Mouse (Mus musculus) stomach, postnatal 0 days (tissue): ENCODE measurements at regions not wholly inside any gene's neighbourhood (a gene's known extent, or its start where the extent isn't known, plus 50 kb on each side); places are given as distances from the start of the nearest gene placed in this dataset.

Source experiments
- ATAC-seq: fragments of 200-750 bp; cut with Nextera tagmentation; 2 replicates; pipeline ENCODE4 v1.8.0; 2017; ENCODE audit not compliant: low FRiP score, low TSS enrichment
- DNase-seq: peaks from one replicate; pipeline ENCODE4 v3.0.0-alpha.2; 2016; ENCODE audit warnings: low spot score
- H3K27ac ChIP-seq: fragments of 300-500 bp; sonication (generic); replicated peaks from 2 replicates; pipeline ENCODE4 v1.5.1; 2014; ENCODE audit warnings: mild to moderate bottlenecking, control low read depth
- H3K27me3 ChIP-seq: fragments of 300-500 bp; sonication (generic); 2 replicates; pipeline ENCODE4 v1.6.1; 2014; ENCODE audit warnings: low read length; ENCODE audit not compliant: control insufficient read depth, insufficient read depth
- H3K36me3 ChIP-seq: fragments of 300-500 bp; sonication (generic); 2 replicates; pipeline ENCODE4 v1.6.1; 2014; ENCODE audit warnings: low read length, mixed read lengths; ENCODE audit not compliant: control insufficient read depth, insufficient read depth
- H3K4me1 ChIP-seq: fragments of 300-500 bp; sonication (generic); replicated peaks from 2 replicates; pipeline ENCODE4 v1.6.1; 2014; ENCODE audit warnings: antibody characterized with exemption; ENCODE audit not compliant: control insufficient read depth, insufficient read depth
- H3K4me2 ChIP-seq: fragments of 300-500 bp; sonication (generic); replicated peaks from 2 replicates; pipeline ENCODE4 v1.6.1; 2014; ENCODE audit warnings: low read depth, mild to moderate bottlenecking, control low read depth, moderate library complexity
- H3K4me3 ChIP-seq: fragments of 300-500 bp; sonication (generic); 2 replicates; pipeline ENCODE4 v1.5.1; 2014; ENCODE audit warnings: low read depth, low read length, control low read depth
- H3K9ac ChIP-seq: fragments of 300-500 bp; sonication (generic); 2 replicates; pipeline ENCODE4 v1.6.1; 2014; ENCODE audit warnings: mild to moderate bottlenecking, low read length, control low read depth, mixed read lengths
- H3K9me3 ChIP-seq: fragments of 300-500 bp; sonication (generic); 2 replicates; pipeline ENCODE4 v1.6.1; 2016; ENCODE audit warnings: low read length; ENCODE audit not compliant: control insufficient read depth
- CTCF ChIP-seq: IDR thresholded peaks from 2 replicates; pipeline ENCODE4 v1.5.1; 2016; ENCODE audit warnings: antibody characterized with exemption, low read depth, mild to moderate bottlenecking, moderate library complexity
- EP300 ChIP-seq: optimal IDR thresholded peaks from 2 replicates; pipeline ENCODE3; 2016; ENCODE audit warnings: antibody characterized with exemption
- WGBS: fragments of 180-500 bp; shearing (Covaris S2); extraction: QIAGEN DNeasy Blood & Tissue Kit; methylation state at CpG from one replicate; pipeline ENCODE4 v1.1.7; 2014; 5-methylcytosine and 5-hydroxymethylcytosine counted together

GRCm38 (mm10) chr13:43724161-43724560 is 60.4 kb upstream of the Cd83 start:
- H3K36me3 ChIP-seq = no peaks in the 10 kb centered on the region
- H3K27me3 ChIP-seq = no peaks in the 10 kb centered on the region
- no peak overlapping the region for H3K4me3 ChIP-seq
- no peak overlapping the region for H3K9ac ChIP-seq
- 79% methylated on average over 10 of the region's 10 CpGs for WGBS
- H3K4me1 ChIP-seq = no peaks in the 10 kb centered on the region
- DNase-seq = no peak
- no peak for ATAC-seq
- no peaks in the 10 kb centered on the region for H3K9me3 ChIP-seq
- no peak overlapping the region for H3K27ac ChIP-seq
- TF ChIP-seq CTCF = no peak
- no peak for TF ChIP-seq EP300
- no peak overlapping the region for H3K4me2 ChIP-seq

DNA sequence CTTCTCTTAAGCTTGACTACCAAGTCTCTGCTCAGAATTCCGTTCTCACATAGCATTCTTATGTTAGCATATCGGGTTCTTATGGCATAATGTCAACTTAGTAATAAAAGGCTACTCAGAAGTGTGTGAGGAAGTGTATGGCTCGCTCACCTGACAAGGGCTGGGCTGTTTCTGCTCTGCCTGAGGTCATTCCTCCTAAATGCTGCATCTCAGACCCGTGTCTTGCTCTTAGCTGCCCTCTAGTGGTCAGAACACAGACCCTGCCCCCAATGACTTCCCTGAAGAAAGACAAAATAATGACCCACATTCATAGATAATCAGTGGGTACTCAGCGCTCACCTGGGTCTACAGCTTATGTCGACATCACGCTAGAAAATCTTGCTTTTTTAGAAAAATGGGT is 58.9 kb upstream of the Cd83 start:
- Histone ChIP-seq H3K27me3 (no peaks in the 10 kb centered on the region), H3K4me3 (no peak overlapping the region), H3K9ac (no peak overlapping the region), H3K4me2 (no peak overlapping the region), H3K4me1 (no peaks in the 10 kb centered on the region), H3K36me3 (no peaks in the 10 kb centered on the region), H3K27ac (no peak overlapping the region), H3K9me3 (no peaks in the 10 kb centered on the region)
- ATAC-seq (peak; percentile 79), DNase-seq (peak; percentile 66)
- 12% methylated on average over 7 of the region's 7 CpGs for WGBS
- peak; percentile 95 for TF ChIP-seq CTCF
- TF ChIP-seq EP300 = no peak

DNA sequence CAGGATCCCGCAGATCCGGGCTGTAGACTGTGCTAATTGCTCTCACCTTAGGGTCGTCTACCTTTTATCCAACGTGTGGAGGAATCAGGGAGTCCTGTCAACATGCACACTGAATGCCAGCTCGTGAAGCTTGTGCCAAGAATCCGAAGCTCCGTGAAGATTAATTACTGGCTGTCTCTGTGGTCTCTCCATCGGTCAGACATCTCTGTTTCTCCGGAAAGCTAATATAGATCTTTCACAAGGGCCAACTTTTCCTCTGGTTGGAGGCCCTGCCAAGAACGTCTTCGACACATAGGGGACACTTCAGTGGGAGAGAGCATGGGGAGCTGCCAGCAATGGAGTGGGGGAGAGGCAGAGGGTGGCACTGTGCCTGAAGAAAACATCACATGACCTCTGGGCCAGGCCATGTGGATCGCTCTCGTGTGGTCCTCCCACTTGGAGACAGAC is 57.7 kb upstream of the Cd83 start:
- DNase-seq = no peak
- 55% methylated on average over 13 of the region's 13 CpGs for WGBS

GRCm38 (mm10) chr13:43729617-43730016 is 55.0 kb upstream of the Cd83 start:
- no peak for ATAC-seq
- Histone ChIP-seq H3K9ac (no peak overlapping the region), H3K9me3 (no peaks in the 10 kb centered on the region), H3K27ac (no peak overlapping the region), H3K36me3 (no peaks in the 10 kb centered on the region), H3K4me2 (no peak overlapping the region), H3K27me3 (no peaks in the 10 kb centered on the region), H3K4me1 (no peaks in the 10 kb centered on the region), H3K4me3 (no peak overlapping the region)
- no peak for DNase-seq
- TF ChIP-seq EP300 (no peak), CTCF (no peak)
- 82% methylated on average over 11 of the region's 11 CpGs for WGBS

More for the DNA sequence above, 57.7 kb upstream of the Cd83 start:
- no peak for ATAC-seq
- Histone ChIP-seq H3K27me3 (no peaks in the 10 kb centered on the region), H3K9ac (no peak overlapping the region), H3K9me3 (no peaks in the 10 kb centered on the region), H3K27ac (no peak overlapping the region), H3K4me1 (no peaks in the 10 kb centered on the region), H3K36me3 (no peaks in the 10 kb centered on the region), H3K4me3 (no peak overlapping the region), H3K4me2 (no peak overlapping the region)
- TF ChIP-seq CTCF (no peak), EP300 (no peak)

- H3K4me2 ChIP-seq = no peak overlapping the region
- no peak overlapping the region for H3K9ac ChIP-seq
Measured at GRCm38 (mm10) chr13:43733061-43733460, 51.5 kb upstream of the Cd83 start.

DNA sequence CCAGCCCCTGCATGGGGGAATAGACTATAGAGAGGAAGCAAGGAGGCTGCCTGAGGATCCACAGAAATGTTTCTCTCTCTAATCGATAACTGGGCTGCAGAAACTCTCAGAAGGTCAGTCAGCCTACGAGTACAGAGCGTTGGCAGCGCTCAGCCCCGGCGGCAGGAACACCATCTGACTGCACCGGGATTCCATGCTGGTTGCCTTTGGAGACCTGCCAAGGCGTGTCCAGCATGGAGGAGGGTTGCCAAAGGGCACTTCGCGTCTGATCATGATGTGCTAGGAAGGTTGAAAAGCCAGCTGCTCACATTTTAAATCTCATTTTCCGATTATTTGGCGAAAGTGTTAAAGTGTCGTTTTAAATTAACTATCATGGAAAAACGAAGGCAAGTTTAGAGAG is 49.9 kb upstream of the Cd83 start:
- Histone ChIP-seq H3K4me3 (no peak overlapping the region), H3K36me3 (no peaks in the 10 kb centered on the region), H3K27me3 (no peaks in the 10 kb centered on the region), H3K4me2 (no peak overlapping the region), H3K27ac (no peak overlapping the region), H3K9me3 (no peaks in the 10 kb centered on the region), H3K4me1 (no peaks in the 10 kb centered on the region), H3K9ac (no peak overlapping the region)
- DNase-seq (peak; percentile 21), ATAC-seq (no peak)
- TF ChIP-seq CTCF (no peak), EP300 (no peak)
- WGBS = 68% methylated on average over 14 of the region's 14 CpGs

More at GRCm38 (mm10) chr13:43733061-43733460, 51.5 kb upstream of the Cd83 start:
- H3K4me1 ChIP-seq = no peaks in the 10 kb centered on the region
- H3K27ac ChIP-seq = no peak overlapping the region
- no peak overlapping the region for H3K4me3 ChIP-seq
- no peak for TF ChIP-seq EP300
- no peak for TF ChIP-seq CTCF
- no peak for ATAC-seq
- 71% methylated on average over 10 of the region's 10 CpGs for WGBS
- DNase-seq = no peak
- H3K36me3 ChIP-seq = no peaks in the 10 kb centered on the region
- no peaks in the 10 kb centered on the region for H3K9me3 ChIP-seq
- H3K27me3 ChIP-seq = no peaks in the 10 kb centered on the region
